Mouse (Mus musculus) heart, adult 11 months (tissue): ENCODE results near the gene Pacsin2.
"Not testable (repeated sequence)": the region's sequence is repeated elsewhere in the genome, so short reads cannot be mapped to it uniquely, and the experiment has no call there.

Experiments used
- DNase-seq: peaks from one replicate; pipeline ENCODE4 v3.0.0; 2022

Gene Pacsin2

DNA sequence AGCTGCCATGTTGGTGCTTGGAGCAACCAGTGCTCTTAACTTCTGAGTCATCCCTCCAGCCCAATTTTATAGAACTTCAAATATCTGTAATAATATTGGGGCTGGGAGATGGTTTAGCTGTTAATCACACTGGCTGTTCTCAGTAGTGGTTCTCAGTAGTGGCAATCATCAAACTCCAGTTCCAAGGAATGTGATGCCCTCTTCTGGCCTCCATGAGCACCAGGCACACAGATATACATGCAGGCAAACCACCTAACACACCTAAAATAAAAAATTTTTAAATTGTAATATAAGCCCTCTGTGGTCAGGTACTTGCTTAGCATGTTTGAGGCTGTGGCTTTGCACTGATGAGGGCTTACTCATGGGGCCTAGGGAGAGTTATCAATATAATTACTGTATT is 98.7 kb downstream of the Pacsin2 start:
- DNase-seq = no peak

GRCm38 (mm10) chr15:83364194-83364593 is 100.2 kb downstream of the Pacsin2 start:
- no peak for DNase-seq

DNA sequence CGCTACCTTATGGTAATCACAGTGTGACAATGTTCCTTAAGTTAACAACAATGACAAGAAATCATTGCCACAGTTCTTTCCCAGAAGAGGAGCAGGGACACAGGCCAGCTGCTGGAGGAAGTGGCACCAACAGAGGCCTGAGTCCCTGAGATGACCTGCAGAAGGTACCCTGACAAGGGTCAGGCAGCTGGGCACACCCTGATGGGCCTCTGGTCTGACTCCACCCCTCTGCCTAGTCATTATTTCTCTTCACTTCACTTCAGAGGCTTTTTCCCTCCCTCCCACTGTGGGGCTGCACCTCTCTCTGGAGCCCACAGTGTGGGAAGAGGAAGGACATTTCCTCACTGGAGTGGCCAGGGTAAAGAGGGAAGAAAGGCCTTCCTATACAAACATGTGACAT is 101.6 kb downstream of the Pacsin2 start:
- DNase-seq = not testable (repeated sequence)

DNA sequence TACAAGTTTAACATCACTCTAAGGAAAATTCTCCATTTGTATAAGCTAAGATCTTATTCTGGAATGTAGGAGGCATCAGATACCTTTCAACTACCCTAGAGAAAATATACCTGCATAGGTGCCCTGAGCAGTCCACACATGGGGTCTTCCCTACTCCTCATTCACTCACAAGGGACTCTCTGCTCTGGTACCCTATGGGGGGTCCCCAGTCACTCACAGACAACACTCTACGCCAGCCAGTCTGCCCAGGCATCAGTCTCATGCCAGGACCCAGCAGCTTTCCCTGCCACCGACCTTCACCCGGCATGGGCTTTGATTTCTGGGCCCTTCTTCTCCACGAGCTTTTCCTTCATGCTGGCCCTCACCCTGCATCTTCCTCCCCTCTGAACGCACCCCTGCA is 103.5 kb downstream of the Pacsin2 start:
- DNase-seq = peak; percentile 91

DNA sequence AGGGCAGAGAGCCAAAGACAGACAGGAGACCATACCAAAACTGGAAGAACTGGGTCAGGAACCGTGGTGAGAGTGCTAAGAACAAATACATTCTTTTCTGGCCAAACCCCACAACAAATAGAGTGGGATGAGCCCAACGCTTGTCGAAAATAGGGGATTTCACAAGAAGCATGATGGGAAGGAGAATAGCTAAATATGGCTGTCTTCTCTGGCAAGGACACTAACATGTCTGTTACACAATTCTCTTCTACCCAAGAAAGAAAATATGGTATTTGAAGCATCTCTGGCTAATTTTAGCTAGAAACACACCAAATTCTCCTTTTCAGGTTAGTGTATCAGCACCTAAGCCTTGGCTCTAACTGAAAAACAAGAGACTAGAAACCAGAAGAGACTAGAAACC is 104.3 kb downstream of the Pacsin2 start:
- DNase-seq = no peak

- DNase-seq = no peak
These were observed 105.9 kb downstream of the Pacsin2 start for GRCm38 (mm10) chr15:83358476-83358875.

DNA sequence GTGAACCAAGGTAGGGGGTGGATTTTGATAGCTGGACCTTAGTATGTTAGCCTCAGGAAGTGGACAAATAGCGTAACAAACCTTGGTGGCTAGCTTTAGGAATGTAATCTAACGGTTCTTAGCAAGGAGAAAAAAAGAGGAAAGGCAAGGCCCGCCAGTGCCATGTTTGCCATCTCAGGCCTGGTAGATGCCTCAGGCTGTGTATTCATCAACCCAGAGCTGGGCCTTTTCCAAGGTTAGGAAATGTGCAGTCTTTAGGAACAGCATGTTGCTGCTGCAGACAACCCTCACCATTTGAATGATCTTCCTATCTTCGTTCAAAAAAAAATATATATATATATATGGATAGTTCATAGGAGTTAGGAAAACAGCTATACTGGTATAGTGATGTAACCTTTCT is 112.9 kb downstream of the Pacsin2 start:
- no peak for DNase-seq

DNA sequence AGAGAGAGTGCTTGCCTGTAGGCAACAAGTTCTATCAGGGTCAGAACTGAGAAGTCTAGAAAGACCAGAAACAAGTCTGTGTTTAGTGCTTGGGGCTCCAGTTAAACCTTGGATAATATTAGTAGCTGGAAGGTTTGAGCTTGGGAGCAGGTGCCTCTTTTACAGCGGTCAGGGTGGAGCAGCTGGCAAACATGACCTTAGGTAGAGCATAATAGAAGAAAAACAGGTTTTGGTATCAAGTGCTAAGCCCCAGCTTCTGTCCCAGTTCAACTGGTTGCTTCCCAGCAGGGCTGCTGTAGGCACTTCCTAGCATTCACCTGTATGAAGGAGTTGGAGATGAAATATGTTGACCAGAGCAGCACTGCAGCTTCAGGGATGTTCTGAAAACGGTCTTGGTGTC is 113.5 kb downstream of the Pacsin2 start:
- DNase-seq = no peak

DNA sequence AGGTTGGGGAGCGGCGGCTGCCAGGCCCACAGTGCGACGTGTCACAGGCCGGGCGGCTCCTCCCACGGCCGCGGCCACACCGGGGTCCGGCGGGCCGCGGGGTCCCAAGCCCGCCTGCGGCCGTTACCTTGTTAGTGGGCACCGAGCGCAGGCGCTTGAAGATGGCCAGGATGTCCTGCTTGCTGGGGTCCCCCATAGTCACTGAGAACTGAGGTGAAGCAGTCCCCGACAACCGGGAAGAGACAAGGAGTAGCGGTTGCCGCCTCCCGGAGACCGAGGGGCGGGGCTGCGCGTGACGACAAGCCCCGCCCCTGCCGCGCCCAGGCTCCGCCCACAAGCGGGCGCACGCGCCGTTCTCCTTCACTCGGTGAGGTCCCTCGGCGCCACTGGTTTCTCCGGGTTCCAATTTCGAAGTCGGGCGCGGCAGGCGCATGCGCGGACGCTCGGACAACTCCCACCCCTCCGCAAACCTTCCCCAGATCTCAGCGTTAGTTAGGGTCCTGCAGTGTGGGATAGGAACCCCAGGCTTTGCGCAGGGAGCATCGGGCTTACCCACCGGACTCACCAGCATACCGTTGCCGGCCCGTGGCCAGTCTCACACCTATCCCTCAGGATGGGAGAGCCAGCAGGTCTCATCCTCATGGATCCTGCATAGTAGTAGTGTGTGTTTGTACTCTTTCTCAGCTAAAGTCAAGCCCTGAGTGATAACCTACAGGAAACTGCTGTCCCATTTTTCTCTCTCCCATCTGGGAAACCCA is 114.3 kb downstream of the Pacsin2 start, which contains the start of gene Arfgap3:
Gene Arfgap3, minus strand, starts transcription at position 294 of the 758 bp plus-strand sequence.
- DNase-seq = peak; percentile 99

GRCm38 (mm10) chr15:83349225-83349953 is 115.0 kb downstream of the Pacsin2 start:
- no peak for DNase-seq

GRCm38 (mm10) chr15:83348747-83349146 is 115.7 kb downstream of the Pacsin2 start:
- no peak for DNase-seq

DNA sequence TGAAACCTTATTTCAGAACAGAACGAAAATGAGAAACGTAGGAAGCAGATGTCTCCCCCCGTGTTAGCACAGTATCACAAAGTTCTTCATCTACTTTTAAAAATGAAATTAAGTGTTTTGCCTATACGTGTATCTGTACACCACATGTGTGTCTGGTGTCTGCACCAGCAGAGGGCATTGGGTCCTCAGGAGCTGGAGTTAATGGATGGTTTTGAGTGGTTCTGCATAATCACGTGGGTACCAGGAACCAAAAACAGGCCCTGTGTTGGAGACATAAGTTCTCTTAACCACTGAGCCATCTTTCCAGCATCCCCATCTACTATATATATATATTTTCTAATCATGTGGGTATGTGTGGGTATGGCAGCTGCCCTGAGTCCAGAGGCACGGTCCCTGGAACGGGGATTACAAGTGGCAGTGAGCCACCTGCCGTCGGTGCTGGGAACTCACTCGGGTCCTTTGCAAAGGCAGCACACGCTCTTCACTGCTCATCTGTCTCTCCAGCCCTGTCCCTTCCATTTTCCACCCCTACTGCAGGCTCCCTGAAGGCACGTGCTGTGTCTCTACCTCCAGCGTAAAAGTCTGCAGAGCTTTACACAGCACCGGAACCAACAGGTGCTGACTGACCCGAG is 118.4 kb downstream of the Pacsin2 start:
- no peak for DNase-seq

DNA sequence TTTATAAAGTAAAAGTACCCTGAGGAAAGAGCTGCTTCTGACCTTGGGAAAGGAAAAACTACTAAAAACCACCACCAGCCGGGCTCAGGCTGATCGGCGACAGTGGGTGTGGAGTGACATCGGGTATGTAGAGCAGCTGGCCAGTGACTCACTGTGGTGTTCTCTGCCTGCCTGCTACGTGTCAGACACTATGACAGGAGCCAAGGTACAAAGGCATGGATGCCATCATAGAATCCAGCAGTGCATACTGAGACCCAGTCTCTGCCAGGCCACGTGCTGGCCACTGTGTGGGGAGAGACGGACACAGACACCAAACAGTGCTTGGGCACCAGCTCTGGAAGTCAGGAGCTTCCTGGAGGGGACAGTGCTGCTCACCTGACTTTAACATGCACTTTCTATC is 119.5 kb downstream of the Pacsin2 start:
- peak; percentile 97 for DNase-seq

DNA sequence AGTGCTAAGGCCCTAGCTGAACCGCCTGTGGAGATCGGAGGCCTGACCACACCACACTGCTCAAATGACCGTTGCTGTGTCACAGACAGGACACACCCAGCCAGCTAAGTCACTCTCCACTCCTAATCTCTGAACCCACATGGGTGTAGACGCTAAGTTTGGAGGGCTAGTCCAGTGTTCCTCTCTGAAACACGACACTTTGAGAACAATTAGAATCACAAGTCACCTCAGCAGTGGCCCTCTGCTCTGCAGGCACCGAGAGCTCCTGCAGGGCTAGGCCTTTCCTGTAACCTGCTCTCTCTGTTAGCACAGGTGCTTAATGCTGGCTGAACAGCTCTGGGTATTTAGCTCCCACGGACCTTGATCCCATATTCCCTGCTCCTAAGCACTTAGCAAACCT is 120.2 kb downstream of the Pacsin2 start:
- peak; percentile 94 for DNase-seq

- no peak for DNase-seq
These were observed 125.5 kb downstream of the Pacsin2 start for GRCm38 (mm10) chr15:83338908-83339307.

- no peak for DNase-seq
These were observed 126.2 kb downstream of the Pacsin2 start for GRCm38 (mm10) chr15:83337903-83338870.

DNA sequence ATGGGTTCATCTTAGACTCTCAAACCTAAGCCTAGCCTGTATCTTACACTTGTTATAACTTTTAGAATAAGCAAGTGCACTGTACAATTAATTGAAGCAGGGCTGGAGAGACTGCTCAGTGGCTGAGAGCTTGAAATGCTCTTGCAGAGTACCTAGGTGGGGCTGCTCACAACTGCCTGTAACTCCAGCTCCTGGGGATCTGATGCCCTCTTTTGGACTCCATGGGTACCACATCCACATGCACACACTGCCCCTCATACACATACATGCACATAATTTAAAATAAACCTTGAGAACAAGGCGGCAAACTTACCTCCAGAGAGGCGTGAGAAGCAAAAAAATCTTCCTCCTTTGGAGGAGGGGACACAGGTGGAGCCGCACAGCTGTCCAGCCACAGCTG is 132.0 kb downstream of the Pacsin2 start:
- no peak for DNase-seq

DNA sequence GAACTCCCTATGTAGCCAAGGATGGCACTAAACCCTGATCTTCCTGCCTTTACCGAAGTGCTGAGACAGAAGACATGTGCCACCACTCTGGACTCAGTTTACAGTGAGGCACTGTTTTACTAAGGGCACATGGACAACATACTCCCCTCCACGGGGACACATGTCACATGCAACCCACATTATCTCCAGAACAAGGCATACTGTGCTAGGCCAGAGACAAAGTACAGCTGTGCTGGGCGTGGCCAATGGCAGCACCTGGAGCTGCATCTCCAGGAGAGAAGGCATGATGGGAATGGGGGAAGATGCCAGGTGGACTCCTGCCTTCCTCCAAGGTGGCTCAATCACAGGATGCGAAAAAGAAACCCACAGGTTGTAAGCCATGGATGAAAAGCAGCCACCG is 135.5 kb downstream of the Pacsin2 start:
- DNase-seq = no peak
